Mouse (Mus musculus): ENCODE data around the gene 2610318N02Rik. TPM values are rescaled to one million over a fixed set of nuclear protein-coding genes. Genes with fewer than 3 reads are reported as not detected.

The 2610318N02Rik gene
- polyA plus RNA-seq, 1 experiment = not detected

- TF ChIP-seq CTCF (IDR thresholded peaks at IDR 0.05; ENCODE audit: insufficient read depth, low read depth, low read length) (no peak), POLR2A (IDR thresholded peaks at IDR 0.05; ENCODE audit: insufficient read depth, low read depth, low read length) (no peak)
- Histone ChIP-seq H3K4me1 (ENCODE audit: control insufficient read depth, insufficient read depth, low read length) (peaks cover 11% of the 10 kb centered on the region), H3K27ac (ENCODE audit: insufficient read depth, low read depth, low read length) (no peak overlapping the region), H3K4me3 (ENCODE audit: insufficient read depth, low read depth, low read length) (no peak overlapping the region)
- WGBS = 78% methylated on average over 3 of the region's 3 CpGs
Observed at GRCm38 (mm10) chr16:17086241-17086640, 38.7 kb downstream of the 2610318N02Rik start.

- Histone ChIP-seq H3K27ac (ENCODE audit: insufficient read depth, low read depth, low read length) (no peak overlapping the region), H3K4me1 (ENCODE audit: control insufficient read depth, insufficient read depth, low read length) (peaks cover 11% of the 10 kb centered on the region), H3K4me3 (ENCODE audit: insufficient read depth, low read depth, low read length) (no peak overlapping the region)
- TF ChIP-seq CTCF (IDR thresholded peaks at IDR 0.05; ENCODE audit: insufficient read depth, low read depth, low read length) (no peak), POLR2A (IDR thresholded peaks at IDR 0.05; ENCODE audit: insufficient read depth, low read depth, low read length) (no peak)
- WGBS = 96% methylated on average over 4 of the region's 4 CpGs
Observed at GRCm38 (mm10) chr16:17085636-17086035, 39.3 kb downstream of the 2610318N02Rik start.

GRCm38 (mm10) chr16:17082121-17082792, 42.7 kb downstream of the 2610318N02Rik start:
- WGBS = 76% methylated on average over 6 of the region's 6 CpGs
- H3K4me3 ChIP-seq (ENCODE audit: insufficient read depth, low read depth, low read length) = no peak overlapping the region
- H3K4me1 ChIP-seq (ENCODE audit: control insufficient read depth, insufficient read depth, low read length) = peaks cover 10% of the 10 kb centered on the region
- TF ChIP-seq POLR2A (IDR thresholded peaks at IDR 0.05; ENCODE audit: insufficient read depth, low read depth, low read length) (no peak), CTCF (IDR thresholded peaks at IDR 0.05; ENCODE audit: insufficient read depth, low read depth, low read length) (no peak)
- H3K27ac ChIP-seq (ENCODE audit: insufficient read depth, low read depth, low read length) = no peak overlapping the region

GRCm38 (mm10) chr16:17078101-17078500, 46.9 kb downstream of the 2610318N02Rik start:
- WGBS = 66% methylated on average over 7 of the region's 7 CpGs
- Histone ChIP-seq H3K4me3 (ENCODE audit: insufficient read depth, low read depth, low read length) (no peak overlapping the region), H3K27ac (ENCODE audit: insufficient read depth, low read depth, low read length) (no peak overlapping the region), H3K4me1 (ENCODE audit: control insufficient read depth, insufficient read depth, low read length) (peaks cover 2% of the 10 kb centered on the region; the same call in 1 of the 2 replicates)
- TF ChIP-seq CTCF (IDR thresholded peaks at IDR 0.05; ENCODE audit: insufficient read depth, low read depth, low read length) (no peak), POLR2A (IDR thresholded peaks at IDR 0.05; ENCODE audit: insufficient read depth, low read depth, low read length) (no peak)

GRCm38 (mm10) chr16:17076869-17077268, 48.1 kb downstream of the 2610318N02Rik start:
- TF ChIP-seq POLR2A (IDR thresholded peaks at IDR 0.05; ENCODE audit: insufficient read depth, low read depth, low read length) (no peak), CTCF (IDR thresholded peaks at IDR 0.05; ENCODE audit: insufficient read depth, low read depth, low read length) (no peak)
- Histone ChIP-seq H3K4me3 (ENCODE audit: insufficient read depth, low read depth, low read length) (no peak overlapping the region), H3K4me1 (ENCODE audit: control insufficient read depth, insufficient read depth, low read length) (no peaks in the 10 kb centered on the region), H3K27ac (ENCODE audit: insufficient read depth, low read depth, low read length) (no peak overlapping the region)

- WGBS = 97% methylated on average over 2 of the region's 2 CpGs
- Histone ChIP-seq H3K27ac (ENCODE audit: insufficient read depth, low read depth, low read length) (no peak overlapping the region), H3K4me1 (ENCODE audit: control insufficient read depth, insufficient read depth, low read length) (no peaks in the 10 kb centered on the region), H3K4me3 (ENCODE audit: insufficient read depth, low read depth, low read length) (no peak overlapping the region)
- TF ChIP-seq POLR2A (IDR thresholded peaks at IDR 0.05; ENCODE audit: insufficient read depth, low read depth, low read length) = no peak
- TF ChIP-seq CTCF (IDR thresholded peaks at IDR 0.05; ENCODE audit: insufficient read depth, low read depth, low read length) = no peak
Observed at GRCm38 (mm10) chr16:17076301-17076700, 48.7 kb downstream of the 2610318N02Rik start.

GRCm38 (mm10) chr16:17073000-17073399, 52.0 kb downstream of the 2610318N02Rik start:
- no peak overlapping the region for H3K27ac ChIP-seq (ENCODE audit: insufficient read depth, low read depth, low read length)
- no peak overlapping the region for H3K4me3 ChIP-seq (ENCODE audit: insufficient read depth, low read depth, low read length)
- peaks cover 3% of the 10 kb centered on the region; the same call in 1 of the 2 replicates for H3K4me1 ChIP-seq (ENCODE audit: control insufficient read depth, insufficient read depth, low read length)
- TF ChIP-seq POLR2A (IDR thresholded peaks at IDR 0.05; ENCODE audit: insufficient read depth, low read depth, low read length) = no peak
- TF ChIP-seq CTCF (IDR thresholded peaks at IDR 0.05; ENCODE audit: insufficient read depth, low read depth, low read length) = no peak
- WGBS = 92% methylated on average over 7 of the region's 7 CpGs

GRCm38 (mm10) chr16:17070716-17071115, 54.3 kb downstream of the 2610318N02Rik start:
- no peak for TF ChIP-seq POLR2A (IDR thresholded peaks at IDR 0.05; ENCODE audit: insufficient read depth, low read depth, low read length)
- TF ChIP-seq CTCF (IDR thresholded peaks at IDR 0.05; ENCODE audit: insufficient read depth, low read depth, low read length) = no peak
- Histone ChIP-seq H3K27ac (ENCODE audit: insufficient read depth, low read depth, low read length) (no peak overlapping the region), H3K4me3 (ENCODE audit: insufficient read depth, low read depth, low read length) (0 out of 2 replicates have a peak overlapping the region, but pooled peaks have one; percentile 10), H3K4me1 (ENCODE audit: control insufficient read depth, insufficient read depth, low read length) (peaks cover 3% of the 10 kb centered on the region; the same call in 1 of the 2 replicates)
- 34% methylated on average over 6 of the region's 6 CpGs for WGBS

GRCm38 (mm10) chr16:17069511-17070443, 55.2 kb downstream of the 2610318N02Rik start, which contains the start of gene Ypel1:
Ypel1 (plus strand) TSS chr16:17069696.
- Histone ChIP-seq H3K4me3 (ENCODE audit: insufficient read depth, low read depth, low read length) (peak within 1 kb of the TSS; percentile 93), H3K27ac (ENCODE audit: insufficient read depth, low read depth, low read length) (peak within 1 kb of the TSS; percentile 38), H3K4me1 (ENCODE audit: control insufficient read depth, insufficient read depth, low read length) (peaks cover 3% of the 10 kb centered on the region; the same call in 1 of the 2 replicates)
- WGBS = under 1% methylated on average over 76 of the region's 76 CpGs
- TF ChIP-seq CTCF (IDR thresholded peaks at IDR 0.05; ENCODE audit: insufficient read depth, low read depth, low read length) (no peak), POLR2A (IDR thresholded peaks at IDR 0.05; ENCODE audit: insufficient read depth, low read depth, low read length) (peak; percentile 54)
